Mouse (Mus musculus) C2C12 (cell line): ENCODE results near the gene Ccdc73. TPM values are rescaled to one million over a fixed set of nuclear protein-coding genes. Genes with fewer than 3 reads are reported as not detected.

Experiments used
- H3K27me3 ChIP-seq: one replicate; pipeline ENCODE4 v1.6.1; 2011; ENCODE audit not compliant: control insufficient read depth, insufficient read depth, insufficient read length
- H3K36me3 ChIP-seq: one replicate; pipeline ENCODE4 v1.6.1; 2011; ENCODE audit not compliant: control insufficient read depth, insufficient read depth
- H3K4me3 ChIP-seq: one replicate; pipeline ENCODE4 v1.5.1; 2011; ENCODE audit warnings: mild to moderate bottlenecking, control low read depth; ENCODE audit not compliant: poor library complexity, insufficient read depth, severe bottlenecking
- H3K79me2 ChIP-seq: one replicate; pipeline ENCODE4 v1.6.1; 2011; ENCODE audit not compliant: control insufficient read depth, insufficient read depth
- H3K79me3 ChIP-seq: one replicate; pipeline ENCODE4 v1.6.1; 2011; ENCODE audit warnings: low read depth, control low read depth
- H3ac ChIP-seq: one replicate; pipeline ENCODE3; 2011; ENCODE audit warnings: low read depth; ENCODE audit not compliant: control insufficient read depth, insufficient read length
- CEBPB ChIP-seq: IDR thresholded peaks from one replicate; pipeline ENCODE4 v1.6.1; 2011; ENCODE audit warnings: low read depth, mild to moderate bottlenecking, control low read depth, moderate library complexity
- CTCF ChIP-seq: IDR thresholded peaks from one replicate; pipeline ENCODE4 v1.5.1; 2011; ENCODE audit not compliant: control insufficient read depth, insufficient read depth, insufficient read length
- FOSL1 ChIP-seq: IDR thresholded peaks from one replicate; pipeline ENCODE4 v1.8.0; 2011; ENCODE audit warnings: mild to moderate bottlenecking, low read length; ENCODE audit not compliant: poor library complexity, insufficient read depth, severe bottlenecking
- MAX ChIP-seq: IDR thresholded peaks from one replicate; pipeline ENCODE4 v1.6.1; 2011; ENCODE audit warnings: mild to moderate bottlenecking, control low read depth
- MYOD1 ChIP-seq: IDR thresholded peaks from one replicate; pipeline ENCODE4 v1.6.1; 2011; ENCODE audit warnings: low read depth; ENCODE audit not compliant: control insufficient read depth, insufficient read length
- MYOG ChIP-seq: IDR thresholded peaks from one replicate; pipeline ENCODE4 v1.6.1; 2011; ENCODE audit not compliant: control insufficient read depth, insufficient read length; ENCODE audit errors: extremely low read depth
- USF1 ChIP-seq: IDR thresholded peaks from one replicate; pipeline ENCODE4 v1.6.1; 2011; ENCODE audit warnings: low read depth, mild to moderate bottlenecking, control low read depth, moderate library complexity
- polyA plus RNA-seq: library from polyadenylated mRNA; unstranded; fragments of >200 nt; fragmentation: generic; extraction: Trizol; gene quantifications from one replicate; pipeline ENCODE4 v1.2.1, GENCODE M21; 2012; ENCODE audit warnings: missing spikeins

Ccdc73 gene
- polyA plus RNA-seq, 1 experiment = 0.21 TPM

- no peaks in the 10 kb centered on the region for H3K27me3 ChIP-seq
- no peaks in the 10 kb centered on the region for H3K79me3 ChIP-seq
- H3K36me3 ChIP-seq = peaks cover 8% of the 10 kb centered on the region
- H3K4me3 ChIP-seq = no peak overlapping the region
- TF ChIP-seq CTCF (no peak), MYOD1 (no peak), FOSL1 (no peak)
- no peak overlapping the region for H3ac ChIP-seq
- H3K79me2 ChIP-seq = peaks cover 20% of the 10 kb centered on the region
These were observed 25.0 kb upstream of the Ccdc73 start for GRCm38 (mm10) chr2:104842559-104842958.

- Histone ChIP-seq H3ac (peak overlapping the region; percentile 27), H3K79me2 (peaks cover 28% of the 10 kb centered on the region), H3K36me3 (peaks cover 8% of the 10 kb centered on the region), H3K79me3 (no peaks in the 10 kb centered on the region), H3K4me3 (no peak overlapping the region), H3K27me3 (no peaks in the 10 kb centered on the region)
- no peak for TF ChIP-seq MYOG
- TF ChIP-seq CEBPB = no peak
- no peak for TF ChIP-seq USF1
- TF ChIP-seq CTCF = no peak
- no peak for TF ChIP-seq MYOD1
- TF ChIP-seq MAX = no peak
- TF ChIP-seq FOSL1 = no peak
These were observed 20.8 kb upstream of the Ccdc73 start for GRCm38 (mm10) chr2:104846638-104847414.

- no peak for TF ChIP-seq CEBPB
- TF ChIP-seq USF1 = no peak
- TF ChIP-seq CTCF = peak; percentile 7
- TF ChIP-seq FOSL1 = no peak
- TF ChIP-seq MYOD1 = no peak
- no peak for TF ChIP-seq MAX
- Histone ChIP-seq H3K79me3 (no peaks in the 10 kb centered on the region), H3K4me3 (no peak overlapping the region)
These were observed 20.0 kb upstream of the Ccdc73 start for GRCm38 (mm10) chr2:104847645-104848044.

GRCm38 (mm10) chr2:104848235-104849161 is 19.1 kb upstream of the Ccdc73 start:
- peaks cover 8% of the 10 kb centered on the region for H3K36me3 ChIP-seq
- H3ac ChIP-seq = peak overlapping the region; percentile 69
- H3K79me2 ChIP-seq = peaks cover 28% of the 10 kb centered on the region
- TF ChIP-seq FOSL1 (no peak), MYOG (no peak), MYOD1 (no peak), CEBPB (no peak), CTCF (no peak), MAX (no peak), USF1 (no peak)
- peak overlapping the region; percentile 43 for H3K4me3 ChIP-seq
- no peaks in the 10 kb centered on the region for H3K79me3 ChIP-seq
- no peaks in the 10 kb centered on the region for H3K27me3 ChIP-seq

More at GRCm38 (mm10) chr2:104847645-104848044, 20.0 kb upstream of the Ccdc73 start:
- H3K27me3 ChIP-seq = no peaks in the 10 kb centered on the region
- H3ac ChIP-seq = peak overlapping the region; percentile 7
- H3K36me3 ChIP-seq = peaks cover 8% of the 10 kb centered on the region
- peaks cover 28% of the 10 kb centered on the region for H3K79me2 ChIP-seq

DNA sequence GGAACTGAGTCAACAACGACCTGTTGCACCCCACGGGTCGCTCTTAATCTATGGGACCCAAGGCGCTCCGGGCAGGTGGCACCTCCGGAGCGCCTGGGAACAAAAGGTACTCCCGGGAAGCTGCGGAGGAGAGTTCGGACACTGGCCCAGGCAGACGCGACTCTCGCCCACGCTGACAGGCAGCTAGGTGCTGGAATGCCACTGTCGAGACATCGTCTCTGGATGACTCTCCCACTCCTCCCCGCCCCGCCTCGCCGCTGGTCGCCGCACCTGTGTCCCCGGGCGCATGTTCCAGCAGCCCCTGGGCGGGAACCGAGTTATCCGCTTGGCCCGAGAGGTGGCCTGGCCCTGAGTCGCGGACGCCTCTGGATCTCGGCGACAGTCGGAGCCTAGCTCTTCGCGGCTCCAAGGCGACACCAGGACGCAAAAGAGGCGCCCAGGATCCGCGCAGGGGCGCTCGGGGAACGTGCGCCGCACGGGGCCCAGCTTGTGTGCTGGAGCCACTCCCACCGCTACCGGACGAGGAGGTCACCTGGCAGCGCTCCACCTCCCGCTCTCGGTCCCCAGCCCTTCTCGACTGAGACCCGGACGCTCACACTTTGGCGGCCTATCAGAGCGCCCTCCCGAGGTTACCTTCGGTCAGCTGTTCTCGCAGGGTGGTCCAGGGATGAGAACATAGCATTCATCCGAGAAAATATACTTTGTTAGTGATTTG is 18.2 kb upstream of the Ccdc73 start, which contains the start of gene Prrg4:
Prrg4 (minus strand) TSS at position 601 of the 715 bp plus-strand sequence.
- no peaks in the 10 kb centered on the region for H3K27me3 ChIP-seq
- TF ChIP-seq CEBPB = no peak
- peak; percentile 54 for TF ChIP-seq CTCF

More for the DNA sequence above, 18.2 kb upstream of the Ccdc73 start, which contains the start of gene Prrg4:
- peaks cover 8% of the 10 kb centered on the region for H3K36me3 ChIP-seq
- peak within 1 kb of the TSS; percentile 69 for H3ac ChIP-seq
- H3K4me3 ChIP-seq = peak within 1 kb of the TSS; percentile 43
- H3K79me3 ChIP-seq = no peaks in the 10 kb centered on the region
- H3K79me2 ChIP-seq = peaks cover 28% of the 10 kb centered on the region
